Mouse (Mus musculus) hindbrain, embryonic 12.5 days (tissue): ENCODE results near the gene Hoxb5. TPM values are rescaled to one million over a fixed set of nuclear protein-coding genes. Genes with fewer than 3 reads are reported as not detected.

Experiments used
- ATAC-seq: fragments of 200-750 bp; cut with Nextera tagmentation; 2 replicates; pipeline ENCODE4 v1.8.0; 2017; ENCODE audit warnings: moderate TSS enrichment; ENCODE audit not compliant: low FRiP score
- H3K27ac ChIP-seq: fragments of 300-500 bp; sonication (generic); 2 replicates; pipeline ENCODE4 v1.5.1; 2016; ENCODE audit warnings: mild to moderate bottlenecking
- H3K27me3 ChIP-seq: fragments of 300-500 bp; sonication (generic); 2 replicates; pipeline ENCODE4 v1.6.1; 2016; ENCODE audit warnings: mild to moderate bottlenecking
- H3K36me3 ChIP-seq: fragments of 300-500 bp; sonication (generic); 2 replicates; pipeline ENCODE4 v1.6.1; 2016; ENCODE audit warnings: mild to moderate bottlenecking
- H3K4me1 ChIP-seq: fragments of 300-500 bp; sonication (generic); 2 replicates; pipeline ENCODE4 v1.6.1; 2016
- H3K4me2 ChIP-seq: fragments of 300-500 bp; sonication (generic); replicated peaks from 2 replicates; pipeline ENCODE4 v1.6.1; 2016; ENCODE audit warnings: mild to moderate bottlenecking
- H3K4me3 ChIP-seq: fragments of 300-500 bp; sonication (generic); 2 replicates; pipeline ENCODE4 v1.5.1; 2016; ENCODE audit warnings: mild to moderate bottlenecking
- H3K9ac ChIP-seq: fragments of 300-500 bp; sonication (generic); 2 replicates; pipeline ENCODE4 v1.6.1; 2016; ENCODE audit warnings: mild to moderate bottlenecking, moderate library complexity
- H3K9me3 ChIP-seq: fragments of 300-500 bp; sonication (generic); replicated peaks from 2 replicates; pipeline ENCODE4 v1.6.1; 2016; ENCODE audit warnings: mild to moderate bottlenecking
- WGBS: fragments of 180-500 bp; shearing (Covaris S2); methylation state at CpG from one replicate; pipeline ENCODE4 v1.1.7; 2016; 5-methylcytosine and 5-hydroxymethylcytosine counted together
- polyA plus RNA-seq: library from polyadenylated mRNA; unstranded; fragments of >200 nt; fragmentation: Nextera tagmentation; extraction: Ambion mirVana; gene quantifications from 2 replicates; pipeline ENCODE4 v1.2.1, GENCODE M21; 2016

Gene Hoxb5
- polyA plus RNA-seq, result 74.3 and 126 TPM in 2 replicates

GRCm38 (mm10) chr11:96303151-96304099, at the start of gene Hoxb5:
Hoxb5 (plus strand) TSS chr11:96303336.
- Histone ChIP-seq H3K4me2 (peak within 1 kb of the TSS; percentile 62), H3K4me3 (peak within 1 kb of the TSS; percentile 36), H3K9ac (peak within 1 kb of the TSS; percentile 73), H3K36me3 (no peaks in the 10 kb centered on the region), H3K9me3 (no peaks in the 10 kb centered on the region), H3K4me1 (peaks cover 3% of the 10 kb centered on the region; the same call in 1 of the 2 replicates), H3K27ac (peak within 1 kb of the TSS; percentile 90), H3K27me3 (peaks cover 98% of the 10 kb centered on the region)
- WGBS, result under 1% methylated on average over 69 of the region's 69 CpGs
- ATAC-seq, result peak; percentile 56

GRCm38 (mm10) chr11:96254221-96254620, 48.9 kb upstream of the Hoxb5 start:
- Histone ChIP-seq H3K9me3 (no peaks in the 10 kb centered on the region), H3K4me2 (no peak overlapping the region), H3K36me3 (no peaks in the 10 kb centered on the region), H3K27ac (no peak overlapping the region), H3K4me1 (no peaks in the 10 kb centered on the region), H3K27me3 (peaks cover 100% of the 10 kb centered on the region), H3K4me3 (no peak overlapping the region), H3K9ac (no peak overlapping the region)
- 2% methylated on average over 11 of the region's 11 CpGs for WGBS
- no peak for ATAC-seq

- no peak for ATAC-seq
- Histone ChIP-seq H3K9ac (no peak overlapping the region), H3K27ac (no peak overlapping the region), H3K4me3 (no peak overlapping the region), H3K4me1 (no peaks in the 10 kb centered on the region; the same call in 1 of the 2 replicates), H3K4me2 (no peak overlapping the region), H3K36me3 (no peaks in the 10 kb centered on the region), H3K27me3 (peaks cover 100% of the 10 kb centered on the region), H3K9me3 (no peaks in the 10 kb centered on the region)
- WGBS, result 1% methylated on average over 39 of the region's 39 CpGs
These were observed 47.8 kb upstream of the Hoxb5 start for GRCm38 (mm10) chr11:96255111-96255995.

GRCm38 (mm10) chr11:96255996-96256445, 47.1 kb upstream of the Hoxb5 start:
- Histone ChIP-seq H3K4me1 (no peaks in the 10 kb centered on the region; the same call in 1 of the 2 replicates), H3K27me3 (peaks cover 100% of the 10 kb centered on the region), H3K36me3 (no peaks in the 10 kb centered on the region), H3K27ac (no peak overlapping the region), H3K4me3 (no peak overlapping the region), H3K4me2 (no peak overlapping the region), H3K9ac (no peak overlapping the region), H3K9me3 (no peaks in the 10 kb centered on the region)
- under 1% methylated on average over 14 of the region's 14 CpGs for WGBS
- ATAC-seq, result no peak

- Histone ChIP-seq H3K9me3 (no peaks in the 10 kb centered on the region), H3K27me3 (peaks cover 100% of the 10 kb centered on the region), H3K4me3 (no peak overlapping the region), H3K4me1 (no peaks in the 10 kb centered on the region; the same call in 1 of the 2 replicates), H3K4me2 (no peak overlapping the region), H3K27ac (no peak overlapping the region), H3K9ac (no peak overlapping the region), H3K36me3 (no peaks in the 10 kb centered on the region)
- WGBS, result 21% methylated on average over 2 of the region's 2 CpGs
- ATAC-seq, result no peak
These were observed 46.0 kb upstream of the Hoxb5 start for GRCm38 (mm10) chr11:96257141-96257540.

GRCm38 (mm10) chr11:96259038-96259437, 44.1 kb upstream of the Hoxb5 start:
- no peaks in the 10 kb centered on the region for H3K36me3 ChIP-seq
- no peak overlapping the region for H3K9ac ChIP-seq
- no peak overlapping the region for H3K4me2 ChIP-seq
- 3% methylated on average over 2 of the region's 2 CpGs for WGBS
- no peaks in the 10 kb centered on the region; the same call in 1 of the 2 replicates for H3K4me1 ChIP-seq
- no peak for ATAC-seq
- H3K9me3 ChIP-seq, result no peaks in the 10 kb centered on the region
- no peak overlapping the region for H3K27ac ChIP-seq
- no peak overlapping the region for H3K4me3 ChIP-seq
- peaks cover 100% of the 10 kb centered on the region for H3K27me3 ChIP-seq

- no peak for ATAC-seq
- H3K27me3 ChIP-seq, result peaks cover 100% of the 10 kb centered on the region
- H3K4me1 ChIP-seq, result no peaks in the 10 kb centered on the region; the same call in 1 of the 2 replicates
- H3K36me3 ChIP-seq, result no peaks in the 10 kb centered on the region
- no peaks in the 10 kb centered on the region for H3K9me3 ChIP-seq
- H3K27ac ChIP-seq, result no peak overlapping the region
- no peak overlapping the region for H3K4me3 ChIP-seq
- 0% methylated on average over 1 of the region's 1 CpGs for WGBS
- no peak overlapping the region for H3K4me2 ChIP-seq
- H3K9ac ChIP-seq, result no peak overlapping the region
These were observed 43.6 kb upstream of the Hoxb5 start for GRCm38 (mm10) chr11:96259511-96259910.

GRCm38 (mm10) chr11:96260310-96260970, 42.7 kb upstream of the Hoxb5 start:
- no peaks in the 10 kb centered on the region for H3K9me3 ChIP-seq
- H3K4me2 ChIP-seq, result no peak overlapping the region
- H3K36me3 ChIP-seq, result no peaks in the 10 kb centered on the region
- H3K4me1 ChIP-seq, result no peaks in the 10 kb centered on the region; the same call in 1 of the 2 replicates
- WGBS, result 1% methylated on average over 23 of the region's 23 CpGs
- H3K27ac ChIP-seq, result no peak overlapping the region
- peaks cover 100% of the 10 kb centered on the region for H3K27me3 ChIP-seq
- ATAC-seq, result no peak
- no peak overlapping the region for H3K9ac ChIP-seq
- H3K4me3 ChIP-seq, result no peak overlapping the region

GRCm38 (mm10) chr11:96261323-96261890, 41.7 kb upstream of the Hoxb5 start:
- Histone ChIP-seq H3K9me3 (no peaks in the 10 kb centered on the region), H3K4me2 (no peak overlapping the region), H3K9ac (no peak overlapping the region), H3K36me3 (no peaks in the 10 kb centered on the region), H3K27ac (no peak overlapping the region), H3K4me3 (no peak overlapping the region), H3K4me1 (no peaks in the 10 kb centered on the region; the same call in 1 of the 2 replicates), H3K27me3 (peaks cover 100% of the 10 kb centered on the region)
- no peak for ATAC-seq
- WGBS, result 1% methylated on average over 24 of the region's 24 CpGs

- no peak overlapping the region for H3K4me2 ChIP-seq
- no peak overlapping the region for H3K4me3 ChIP-seq
- H3K27ac ChIP-seq, result no peak overlapping the region
- WGBS, result 7% methylated on average over 6 of the region's 6 CpGs
- ATAC-seq, result no peak
- H3K27me3 ChIP-seq, result peaks cover 100% of the 10 kb centered on the region
- no peaks in the 10 kb centered on the region for H3K36me3 ChIP-seq
- H3K9ac ChIP-seq, result no peak overlapping the region
- no peaks in the 10 kb centered on the region; the same call in 1 of the 2 replicates for H3K4me1 ChIP-seq
- H3K9me3 ChIP-seq, result no peaks in the 10 kb centered on the region
These were observed 40.8 kb upstream of the Hoxb5 start for GRCm38 (mm10) chr11:96262262-96262830.
